Mouse (Mus musculus): ENCODE measurements around the gene Hoxa7. TPM values are rescaled to one million over a fixed set of nuclear protein-coding genes. Genes with fewer than 3 reads are reported as not detected.

Gene Hoxa7
- polyA plus RNA-seq, 1 experiment from 2014 or later: not detected

DNA sequence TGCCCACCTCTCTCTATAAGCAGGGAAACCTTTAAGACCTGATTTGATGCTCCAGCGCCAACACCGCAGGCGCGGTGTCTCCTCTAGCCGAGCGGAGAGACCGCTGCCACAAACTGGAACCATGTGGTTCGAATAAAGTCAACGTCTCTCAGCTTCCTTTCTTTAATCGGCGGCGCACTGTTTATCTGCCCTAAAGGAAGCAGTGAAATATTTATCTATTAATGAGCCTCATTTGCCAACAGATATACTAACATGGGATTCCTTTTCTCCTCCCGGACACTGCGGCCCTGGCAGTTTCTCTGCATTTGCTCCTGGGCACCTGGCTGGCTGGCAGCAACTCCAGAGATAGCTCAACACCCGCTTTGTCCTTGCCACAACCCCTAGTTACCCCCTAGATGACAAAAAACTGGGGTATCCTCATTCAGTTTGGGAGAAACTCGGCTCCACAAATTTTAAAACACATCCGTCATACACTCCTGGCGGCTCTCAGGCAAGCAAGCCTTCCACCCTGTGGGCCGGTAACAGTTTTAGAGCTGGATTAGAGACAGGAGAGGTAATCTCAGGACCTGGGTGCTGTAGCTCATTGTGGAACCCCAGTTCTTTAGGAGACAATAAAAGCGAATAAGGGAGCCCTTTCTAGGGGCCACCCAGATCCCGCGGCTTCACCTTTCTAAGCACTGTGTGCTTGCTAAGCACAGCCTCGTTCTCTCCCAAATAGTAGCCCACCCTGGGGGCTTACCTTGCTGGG, 3.6 kb downstream of the Hoxa7 start:
- peak overlapping the region; percentile 32; the same call in 1 of the 2 replicates for H3K4me3 ChIP-seq
- no peak overlapping the region for H3K9ac ChIP-seq (replicated peaks)

DNA sequence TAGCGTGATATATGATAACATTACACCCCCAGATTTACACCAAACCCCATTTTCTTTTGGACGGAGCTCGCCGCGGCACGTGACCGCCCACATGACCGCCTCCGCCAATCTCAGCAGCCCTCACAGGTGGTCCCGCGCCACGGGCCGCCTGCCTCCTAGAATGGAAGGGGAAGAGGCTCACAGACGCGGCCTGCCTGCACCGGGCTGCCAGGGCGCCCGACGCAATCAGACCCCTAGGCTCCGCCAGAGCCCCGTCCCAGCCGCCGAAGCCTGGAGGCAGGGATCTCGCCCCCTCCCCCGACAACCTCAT, 4.2 kb downstream of the Hoxa7 start:
- ATAC-seq (ENCODE audit: low FRiP score, low read depth): 0 out of 2 replicates have a peak, but pooled peaks have one; percentile 54
- 0% methylated on average over 24 of the region's 25 CpGs for WGBS
- Histone ChIP-seq H3K9ac (replicated peaks) (no peak overlapping the region), H3K36me3 (no peaks in the 10 kb centered on the region), H3K4me2 (replicated peaks) (peak overlapping the region; percentile 44), H3K27me3 (peaks cover 99% of the 10 kb centered on the region), H3K9me3 (no peaks in the 10 kb centered on the region), H3K4me3 (peak overlapping the region; percentile 32), H3K4me1 (peaks cover 14% of the 10 kb centered on the region), H3K27ac (replicated peaks) (no peak overlapping the region)

More for the DNA sequence above, 3.6 kb downstream of the Hoxa7 start:
- no peak for ATAC-seq (ENCODE audit: low FRiP score, low read depth)
- H3K9me3 ChIP-seq: no peaks in the 10 kb centered on the region
- no peaks in the 10 kb centered on the region for H3K36me3 ChIP-seq
- H3K4me2 ChIP-seq (replicated peaks): no peak overlapping the region
- H3K27me3 ChIP-seq: peaks cover 99% of the 10 kb centered on the region
- 3% methylated on average over 23 of the region's 23 CpGs for WGBS
- peaks cover 14% of the 10 kb centered on the region for H3K4me1 ChIP-seq
- H3K27ac ChIP-seq (replicated peaks): no peak overlapping the region

DNA sequence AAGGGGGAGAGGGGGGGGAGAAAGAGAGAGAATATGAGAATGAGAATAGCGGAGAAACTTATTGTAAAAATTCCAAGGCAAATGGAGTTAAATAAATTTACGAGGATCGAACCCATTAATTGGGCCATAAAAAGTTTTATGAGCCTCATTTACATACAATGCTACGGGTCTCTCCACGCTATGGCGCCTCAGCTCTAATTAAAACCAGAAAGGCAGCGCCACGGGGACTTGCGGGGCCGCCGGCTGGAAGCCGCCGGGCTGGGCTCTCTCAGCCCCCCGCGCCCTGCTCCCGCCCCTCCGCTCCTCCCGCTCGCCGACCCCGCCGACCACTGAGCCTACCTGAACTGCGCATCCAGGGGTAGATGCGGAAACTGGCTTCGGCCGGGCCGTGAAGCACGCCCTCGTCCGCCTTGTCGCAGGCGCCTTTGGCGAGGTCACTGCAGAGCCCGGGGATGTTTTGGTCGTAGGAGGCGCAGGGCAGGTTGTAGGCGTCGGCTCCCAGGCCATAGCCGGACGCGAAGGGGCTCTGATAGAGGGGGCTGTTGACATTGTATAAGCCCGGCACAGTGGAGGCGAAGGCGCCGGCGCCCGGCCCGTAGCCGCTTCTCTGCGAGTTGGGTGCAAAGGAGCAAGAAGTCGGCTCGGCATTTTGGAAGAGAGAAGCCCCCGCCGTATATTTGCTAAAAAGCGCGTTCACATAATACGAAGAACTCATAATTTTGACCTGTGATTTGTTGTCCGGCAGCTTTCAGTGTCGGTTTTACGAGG, 4.8 kb downstream of the Hoxa7 start:
- WGBS: 2% methylated on average over 60 of the region's 60 CpGs
- Histone ChIP-seq H3K4me1 (peaks cover 15% of the 10 kb centered on the region), H3K9ac (replicated peaks) (no peak overlapping the region), H3K27ac (replicated peaks) (no peak overlapping the region), H3K4me2 (replicated peaks) (peak overlapping the region; percentile 44), H3K27me3 (peaks cover 99% of the 10 kb centered on the region), H3K9me3 (no peaks in the 10 kb centered on the region), H3K4me3 (peak overlapping the region; percentile 32), H3K36me3 (no peaks in the 10 kb centered on the region)
- ATAC-seq (ENCODE audit: low FRiP score, low read depth): no peak

DNA sequence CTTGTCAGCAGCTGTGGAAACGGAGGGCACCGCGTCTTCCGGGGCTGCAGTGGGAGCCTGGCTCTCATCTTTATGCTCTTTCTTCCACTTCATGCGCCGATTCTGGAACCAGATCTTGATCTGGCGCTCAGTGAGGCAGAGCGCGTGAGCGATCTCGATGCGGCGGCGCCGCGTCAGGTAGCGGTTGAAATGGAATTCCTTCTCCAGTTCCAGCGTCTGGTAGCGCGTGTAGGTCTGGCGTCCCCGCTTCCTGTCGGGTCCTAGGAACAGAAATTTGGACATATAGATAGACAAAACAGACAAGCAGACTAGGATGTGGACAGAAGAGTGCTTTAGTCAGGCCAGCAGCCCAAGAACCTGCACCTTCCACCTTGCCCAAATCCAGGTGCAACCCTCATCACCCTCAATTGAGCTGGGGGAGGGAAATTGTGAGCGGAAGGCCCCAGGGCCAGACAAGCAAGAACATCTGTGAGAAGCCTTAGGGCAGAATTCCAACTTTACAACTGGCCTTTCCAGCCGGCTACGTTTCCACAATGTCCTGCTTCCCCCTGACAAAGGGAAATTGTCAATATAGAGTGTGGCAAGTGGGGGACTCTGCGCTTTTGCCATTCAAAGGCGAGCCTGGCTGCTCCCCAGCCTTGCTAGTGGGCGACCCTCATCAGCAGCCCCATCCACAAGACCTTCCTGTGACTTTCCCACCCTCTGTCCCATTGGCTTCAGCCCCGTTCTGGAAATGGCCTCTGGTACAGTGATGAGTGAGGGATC, 5.7 kb downstream of the Hoxa7 start:
- Histone ChIP-seq H3K4me2 (replicated peaks) (no peak overlapping the region), H3K4me1 (peaks cover 13% of the 10 kb centered on the region), H3K9me3 (no peaks in the 10 kb centered on the region), H3K9ac (replicated peaks) (no peak overlapping the region), H3K27ac (replicated peaks) (no peak overlapping the region), H3K4me3 (no peak overlapping the region), H3K27me3 (peaks cover 99% of the 10 kb centered on the region), H3K36me3 (no peaks in the 10 kb centered on the region)
- WGBS: 2% methylated on average over 30 of the region's 30 CpGs
- no peak for ATAC-seq (ENCODE audit: low FRiP score, low read depth)

DNA sequence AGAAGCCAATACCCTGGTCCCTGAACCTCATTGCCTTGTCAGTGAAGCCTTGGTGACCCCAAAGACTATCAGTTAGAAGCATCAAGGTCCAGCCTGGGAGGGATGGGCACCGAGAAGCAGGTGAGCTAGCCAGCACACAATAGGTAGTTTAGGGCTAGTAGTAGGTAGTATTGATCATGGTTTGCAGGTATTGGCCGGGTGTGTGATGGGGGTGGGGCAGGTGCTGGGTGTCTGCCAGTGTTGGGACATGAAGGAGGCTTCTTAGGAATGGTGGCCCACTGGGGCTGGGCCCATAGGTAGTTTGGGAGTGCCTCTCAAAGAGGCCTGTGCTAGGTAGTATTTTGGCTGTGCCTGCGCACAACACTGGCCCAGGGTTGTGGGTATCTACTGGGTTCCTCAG, 6.6 kb downstream of the Hoxa7 start:
- WGBS: 9% methylated on average over 3 of the region's 3 CpGs
- Histone ChIP-seq H3K4me1 (peaks cover 13% of the 10 kb centered on the region), H3K36me3 (no peaks in the 10 kb centered on the region), H3K27ac (replicated peaks) (no peak overlapping the region), H3K4me2 (replicated peaks) (no peak overlapping the region), H3K4me3 (no peak overlapping the region), H3K27me3 (peaks cover 98% of the 10 kb centered on the region), H3K9ac (replicated peaks) (no peak overlapping the region), H3K9me3 (no peaks in the 10 kb centered on the region)
- no peak for ATAC-seq (ENCODE audit: low FRiP score, low read depth)

DNA sequence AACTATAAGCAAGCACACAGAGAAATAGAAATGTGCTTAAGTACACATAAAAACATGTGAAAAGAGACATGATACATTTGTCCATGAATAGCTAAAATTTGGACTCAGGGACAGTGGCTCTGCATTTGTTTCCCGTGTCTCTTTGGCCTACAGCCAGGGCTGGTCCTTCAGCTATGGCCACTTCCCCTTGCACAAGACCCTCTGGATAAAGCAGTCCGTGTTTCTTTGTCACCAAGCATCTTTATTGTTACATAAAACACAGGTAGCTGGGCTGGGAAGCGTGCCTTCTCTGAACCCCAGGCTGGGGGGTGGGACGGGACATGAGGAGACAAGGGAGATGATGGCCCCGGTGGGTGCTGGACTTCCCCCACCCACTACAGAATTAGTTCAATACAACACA, 7.4 kb downstream of the Hoxa7 start:
- H3K9ac ChIP-seq (replicated peaks): no peak overlapping the region
- no peak overlapping the region for H3K4me3 ChIP-seq
- no peak overlapping the region for H3K27ac ChIP-seq (replicated peaks)
- H3K4me1 ChIP-seq: peaks cover 13% of the 10 kb centered on the region
- H3K4me2 ChIP-seq (replicated peaks): no peak overlapping the region
- H3K27me3 ChIP-seq: peaks cover 98% of the 10 kb centered on the region
- no peaks in the 10 kb centered on the region for H3K36me3 ChIP-seq
- H3K9me3 ChIP-seq: no peaks in the 10 kb centered on the region
- 14% methylated on average over 5 of the region's 5 CpGs for WGBS
- ATAC-seq (ENCODE audit: low FRiP score, low read depth): no peak

DNA sequence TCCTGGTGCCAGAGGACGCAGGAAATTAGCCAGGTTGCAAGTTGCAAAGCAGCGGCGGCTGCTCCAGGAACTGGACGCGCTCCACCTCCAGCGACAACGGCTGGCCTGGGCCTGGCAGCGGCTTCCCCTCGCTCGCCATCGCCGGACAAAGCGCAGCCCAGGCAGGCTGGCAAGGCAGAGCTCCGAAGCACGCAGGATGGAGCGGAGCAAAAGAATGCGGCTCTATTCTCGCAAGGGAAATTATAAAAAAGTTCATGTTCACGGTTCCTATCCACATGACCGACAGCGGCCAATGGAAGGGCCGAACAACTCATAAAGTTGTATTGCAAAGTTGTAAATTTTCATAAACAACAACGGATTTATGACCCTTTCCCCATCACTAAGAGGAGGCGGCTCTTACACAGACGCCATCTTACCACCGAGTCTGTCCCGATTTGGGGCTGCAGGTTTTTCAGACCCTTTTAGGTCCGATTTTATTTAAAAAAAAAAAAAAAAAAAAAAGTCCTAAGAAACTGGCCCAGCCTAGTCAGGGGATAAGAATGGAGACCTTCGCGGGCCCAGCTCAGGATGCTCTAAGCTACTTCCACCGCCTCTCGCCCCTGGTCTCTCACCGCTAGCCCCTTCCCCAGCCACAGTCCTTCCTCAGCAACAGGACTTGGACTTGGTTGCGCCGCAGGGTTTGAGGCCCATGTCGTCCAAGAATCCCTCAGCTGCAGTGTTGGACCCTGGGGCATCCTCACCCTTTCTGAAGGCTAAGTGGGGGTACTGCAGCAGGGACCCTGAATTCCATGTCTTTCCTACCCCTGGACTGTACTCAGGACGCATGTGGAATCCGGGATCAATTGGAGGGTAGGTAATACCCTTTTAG, 8.3 kb downstream of the Hoxa7 start, which contains the start of the genes Hoxa3 and Gm28308:
Gene Hoxa3 (minus strand): TSS at position 218 of the 868 bp plus-strand sequence.
Gene Gm28308 (minus strand): TSS at position 221 of the 868 bp plus-strand sequence.
- Histone ChIP-seq H3K27ac (replicated peaks) (no peak within 1 kb of the TSS), H3K4me2 (replicated peaks) (no peak within 1 kb of the TSS), H3K36me3 (no peaks in the 10 kb centered on the region), H3K27me3 (peaks cover 98% of the 10 kb centered on the region), H3K4me3 (no peak within 1 kb of the TSS; the same call in 1 of the 2 replicates), H3K9me3 (no peaks in the 10 kb centered on the region), H3K4me1 (peaks cover 18% of the 10 kb centered on the region), H3K9ac (replicated peaks) (no peak within 1 kb of the TSS)
- 2% methylated on average over 38 of the region's 38 CpGs for WGBS
- ATAC-seq (ENCODE audit: low FRiP score, low read depth): no peak

DNA sequence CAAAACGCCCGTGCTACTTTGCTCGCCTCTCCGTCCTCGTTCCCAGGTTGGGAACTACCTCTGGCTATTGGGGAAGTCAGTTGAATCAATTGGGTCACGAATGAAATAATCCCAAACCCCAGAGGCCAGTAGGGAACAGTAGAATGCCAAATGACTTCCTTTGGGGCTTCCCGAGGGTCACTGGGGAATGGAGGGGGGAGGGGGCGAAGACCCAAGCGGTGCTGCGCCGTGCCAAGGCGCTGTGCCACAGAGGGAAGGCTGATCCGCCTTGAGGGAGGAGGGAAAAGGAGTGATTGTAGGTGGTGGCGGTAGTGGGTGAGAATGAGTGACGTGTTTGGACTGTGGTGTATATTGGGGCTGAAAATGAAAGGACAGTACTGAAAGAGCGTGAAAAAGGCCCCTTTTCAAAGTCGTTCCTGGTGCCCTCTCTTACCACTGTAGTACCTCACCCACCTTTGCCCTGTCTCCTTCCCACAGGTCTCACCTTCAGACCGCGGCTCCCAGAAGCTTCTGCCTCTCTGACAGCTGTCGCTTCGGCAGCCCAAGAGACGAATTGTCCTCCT, 9.0 kb downstream of the Hoxa7 start:
- H3K4me3 ChIP-seq: no peak overlapping the region
- no peak for ATAC-seq (ENCODE audit: low FRiP score, low read depth)
- H3K4me1 ChIP-seq: peaks cover 17% of the 10 kb centered on the region
- no peaks in the 10 kb centered on the region for H3K9me3 ChIP-seq
- under 1% methylated on average over 22 of the region's 22 CpGs for WGBS
- H3K36me3 ChIP-seq: no peaks in the 10 kb centered on the region
- H3K27me3 ChIP-seq: peaks cover 98% of the 10 kb centered on the region
- no peak overlapping the region for H3K9ac ChIP-seq (replicated peaks)
- no peak overlapping the region for H3K27ac ChIP-seq (replicated peaks)
- no peak overlapping the region for H3K4me2 ChIP-seq (replicated peaks)

DNA sequence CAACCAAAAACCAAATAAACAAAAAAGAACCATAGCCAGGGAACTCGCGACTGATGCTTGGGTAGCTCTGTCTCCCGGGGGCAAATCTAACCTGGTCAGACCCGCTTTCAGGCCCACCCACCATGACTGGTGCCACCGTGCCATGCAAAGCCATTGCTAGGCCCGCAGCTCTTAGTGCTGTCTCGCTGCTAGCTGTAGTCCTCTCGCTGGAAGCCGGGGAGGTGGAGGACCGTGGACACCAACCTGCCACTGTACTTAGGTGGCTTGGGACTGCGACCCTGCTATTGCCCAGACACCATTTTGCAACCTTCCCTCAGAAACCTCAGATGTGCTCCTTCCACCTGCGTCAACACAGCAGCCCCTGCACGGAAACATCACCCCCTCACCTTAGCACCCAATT, 9.7 kb downstream of the Hoxa7 start:
- Histone ChIP-seq H3K4me2 (replicated peaks) (no peak overlapping the region), H3K27ac (replicated peaks) (no peak overlapping the region), H3K36me3 (no peaks in the 10 kb centered on the region), H3K27me3 (peaks cover 98% of the 10 kb centered on the region), H3K4me3 (no peak overlapping the region), H3K9ac (replicated peaks) (no peak overlapping the region), H3K4me1 (peaks cover 10% of the 10 kb centered on the region), H3K9me3 (no peaks in the 10 kb centered on the region)
- 4% methylated on average over 13 of the region's 13 CpGs for WGBS
- ATAC-seq (ENCODE audit: low FRiP score, low read depth): no peak

DNA sequence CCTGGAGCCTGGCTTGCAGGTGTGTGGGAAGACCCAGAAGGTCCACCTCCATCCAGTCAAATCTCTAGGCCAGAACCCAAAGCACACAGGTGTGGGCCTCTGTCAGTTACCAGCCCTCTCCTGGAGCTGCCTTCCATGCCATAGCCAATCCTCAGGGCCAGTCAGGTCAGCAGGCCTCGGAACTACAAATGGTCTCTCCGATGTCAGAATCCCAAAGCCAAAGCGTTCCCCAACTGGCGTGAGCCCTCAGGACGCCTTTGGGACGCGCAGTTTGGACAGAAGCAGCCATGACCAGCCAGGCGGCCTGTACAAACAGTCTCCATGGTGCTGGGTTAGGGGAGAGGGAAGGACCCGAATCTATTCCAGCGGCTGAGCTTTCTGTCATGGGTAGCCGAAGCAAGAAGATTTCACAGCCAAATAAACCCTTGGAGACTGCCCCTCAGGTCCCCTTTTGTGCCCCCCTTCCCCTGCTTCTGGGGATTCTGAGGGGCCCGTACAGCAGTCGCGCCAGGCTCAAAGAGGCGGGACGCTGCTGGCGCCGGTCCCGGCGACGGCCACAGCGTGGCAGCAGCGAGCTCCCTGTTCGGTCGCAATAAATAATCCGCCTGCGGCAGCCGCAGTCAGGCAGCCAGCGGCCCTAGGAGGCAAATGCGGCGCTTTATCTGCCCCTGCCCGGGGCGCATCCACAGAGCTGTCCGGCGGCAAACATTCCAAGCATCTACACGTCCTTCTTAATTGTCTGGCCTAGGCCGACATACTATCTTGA, 10.3 kb downstream of the Hoxa7 start:
- WGBS: under 1% methylated on average over 37 of the region's 37 CpGs
- no peaks in the 10 kb centered on the region for H3K9me3 ChIP-seq
- no peak overlapping the region for H3K4me3 ChIP-seq
- no peaks in the 10 kb centered on the region for H3K36me3 ChIP-seq
- peak; percentile 34 for ATAC-seq (ENCODE audit: low FRiP score, low read depth)
- no peak overlapping the region for H3K4me2 ChIP-seq (replicated peaks)
- H3K27ac ChIP-seq (replicated peaks): no peak overlapping the region
- H3K9ac ChIP-seq (replicated peaks): no peak overlapping the region
- peaks cover 8% of the 10 kb centered on the region; the same call in 1 of the 2 replicates for H3K4me1 ChIP-seq
- H3K27me3 ChIP-seq: peaks cover 98% of the 10 kb centered on the region
